Mouse (Mus musculus): ENCODE results near the gene Irf2bpl. TPM values are rescaled to one million over a fixed set of nuclear protein-coding genes. Genes with fewer than 3 reads are reported as not detected.

The Irf2bpl gene
- polyA plus RNA-seq, 1 experiment from 2014 or later: 75.9 TPM

DNA sequence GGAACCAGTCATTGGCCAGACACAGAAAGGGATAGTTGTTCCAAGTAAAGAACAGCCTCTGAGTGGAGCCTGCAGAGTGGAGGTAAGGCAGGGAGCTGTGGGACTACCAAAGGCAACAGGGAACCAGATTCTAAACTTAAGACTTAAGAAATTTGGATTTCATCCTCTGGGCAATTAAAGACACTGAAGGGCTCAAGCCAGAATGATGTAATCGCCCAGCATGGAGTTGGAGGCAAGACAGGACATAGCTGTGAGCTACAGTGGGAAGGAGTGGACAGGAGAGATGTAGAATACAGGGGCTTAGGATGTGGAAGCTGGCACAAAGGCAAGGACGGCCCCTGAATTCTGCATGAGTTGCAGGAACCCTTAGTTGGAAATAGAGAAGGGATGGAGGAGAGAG, 46.4 kb downstream of the Irf2bpl start:
- Histone ChIP-seq H3K36me3 (no peaks in the 10 kb centered on the region), H3K4me1 (peaks cover 20% of the 10 kb centered on the region), H3K4me2 (replicated peaks) (no peak overlapping the region), H3K9me3 (replicated peaks) (no peaks in the 10 kb centered on the region), H3K4me3 (no peak overlapping the region), H3K27ac (no peak overlapping the region), H3K9ac (no peak overlapping the region), H3K27me3 (no peaks in the 10 kb centered on the region)
- no peak for ATAC-seq (ENCODE audit: low FRiP score)
- 69% methylated on average over 2 of the region's 2 CpGs for WGBS

DNA sequence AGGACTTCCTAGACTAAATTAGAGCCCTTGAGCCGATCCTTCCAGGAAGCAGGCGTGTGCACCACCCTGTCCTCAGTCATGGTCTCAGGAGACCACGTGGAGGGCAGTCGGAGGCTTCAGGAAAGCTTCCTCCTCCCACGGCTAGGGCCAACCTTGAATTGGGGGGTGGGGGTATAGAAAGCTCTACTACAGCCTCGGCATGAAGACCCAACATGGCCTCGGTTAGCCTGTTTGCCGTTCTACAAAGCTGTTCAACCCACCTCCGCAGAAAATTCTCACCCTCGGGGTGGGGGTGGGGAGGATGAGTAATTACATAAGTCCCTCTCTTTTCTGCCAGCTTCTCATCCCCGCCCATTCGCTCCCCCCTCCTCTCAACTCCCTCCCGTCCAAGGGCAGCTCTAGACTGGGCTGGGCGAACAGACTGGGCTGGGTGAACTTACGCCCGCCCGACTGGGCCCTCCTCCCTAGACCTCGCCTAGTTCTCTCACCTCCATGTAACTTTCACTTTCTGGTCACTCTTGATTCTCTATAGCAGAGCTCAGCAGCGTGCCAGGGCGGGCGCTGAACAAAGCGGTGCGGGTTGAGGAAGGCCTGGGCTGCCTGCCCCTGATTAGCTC, 48.1 kb downstream of the Irf2bpl start:
- Histone ChIP-seq H3K9ac (no peak overlapping the region), H3K36me3 (no peaks in the 10 kb centered on the region), H3K4me3 (no peak overlapping the region), H3K4me2 (replicated peaks) (peak overlapping the region; percentile 16; the same call in 1 of the 2 replicates), H3K27me3 (no peaks in the 10 kb centered on the region), H3K4me1 (peaks cover 30% of the 10 kb centered on the region), H3K27ac (no peak overlapping the region), H3K9me3 (replicated peaks) (no peaks in the 10 kb centered on the region)
- WGBS: 37% methylated on average over 23 of the region's 23 CpGs
- no peak; the same call in 1 of the 2 replicates for ATAC-seq (ENCODE audit: low FRiP score)

DNA sequence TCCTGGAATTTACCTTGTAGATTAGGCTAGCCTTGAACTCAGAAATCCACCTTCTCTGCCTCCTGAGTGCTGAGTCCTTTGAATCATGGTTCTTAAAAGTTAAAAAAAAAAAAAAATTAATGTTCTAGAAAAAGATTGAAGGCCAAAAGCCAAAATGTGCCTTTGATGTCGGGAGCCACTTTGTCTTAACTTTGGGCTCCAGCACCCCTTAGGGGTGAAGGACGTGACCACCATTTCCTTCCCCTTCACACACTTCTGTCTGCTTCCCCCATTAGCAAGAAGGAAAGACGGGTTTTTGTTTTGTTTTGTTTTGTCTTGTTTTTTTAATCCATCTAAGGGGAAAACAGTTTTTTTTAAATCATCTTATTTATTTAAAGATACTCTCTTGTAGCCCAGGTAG, 48.7 kb downstream of the Irf2bpl start:
- Histone ChIP-seq H3K27ac (no peak overlapping the region), H3K4me2 (replicated peaks) (no peak overlapping the region), H3K4me1 (peaks cover 30% of the 10 kb centered on the region), H3K36me3 (no peaks in the 10 kb centered on the region), H3K9ac (no peak overlapping the region), H3K27me3 (no peaks in the 10 kb centered on the region), H3K4me3 (no peak overlapping the region), H3K9me3 (replicated peaks) (no peaks in the 10 kb centered on the region)
- ATAC-seq (ENCODE audit: low FRiP score): no peak
- WGBS: 89% methylated on average over 3 of the region's 3 CpGs

DNA sequence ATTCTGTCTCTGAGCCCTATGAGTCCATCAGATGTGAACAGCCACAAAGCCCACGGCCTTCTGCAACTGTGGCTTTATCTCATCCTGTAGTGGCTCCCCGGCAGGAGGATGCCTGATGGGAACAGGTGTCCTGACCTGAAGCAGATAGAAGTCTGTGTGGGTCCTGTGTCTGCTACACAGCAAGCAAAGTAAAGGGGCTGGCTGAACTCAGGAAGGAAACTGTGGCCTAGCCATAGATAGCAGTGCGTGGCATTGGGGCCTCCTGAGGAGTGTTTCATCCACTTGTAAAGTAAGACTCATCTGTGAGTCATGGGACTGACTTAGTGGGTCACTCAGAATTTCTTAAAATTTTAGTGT, 50.2 kb downstream of the Irf2bpl start:
- Histone ChIP-seq H3K4me3 (no peak overlapping the region), H3K4me2 (replicated peaks) (no peak overlapping the region), H3K9me3 (replicated peaks) (no peaks in the 10 kb centered on the region), H3K36me3 (no peaks in the 10 kb centered on the region), H3K27me3 (no peaks in the 10 kb centered on the region), H3K9ac (no peak overlapping the region), H3K4me1 (peaks cover 40% of the 10 kb centered on the region), H3K27ac (no peak overlapping the region)
- 88% methylated on average over 3 of the region's 3 CpGs for WGBS
- no peak for ATAC-seq (ENCODE audit: low FRiP score)

DNA sequence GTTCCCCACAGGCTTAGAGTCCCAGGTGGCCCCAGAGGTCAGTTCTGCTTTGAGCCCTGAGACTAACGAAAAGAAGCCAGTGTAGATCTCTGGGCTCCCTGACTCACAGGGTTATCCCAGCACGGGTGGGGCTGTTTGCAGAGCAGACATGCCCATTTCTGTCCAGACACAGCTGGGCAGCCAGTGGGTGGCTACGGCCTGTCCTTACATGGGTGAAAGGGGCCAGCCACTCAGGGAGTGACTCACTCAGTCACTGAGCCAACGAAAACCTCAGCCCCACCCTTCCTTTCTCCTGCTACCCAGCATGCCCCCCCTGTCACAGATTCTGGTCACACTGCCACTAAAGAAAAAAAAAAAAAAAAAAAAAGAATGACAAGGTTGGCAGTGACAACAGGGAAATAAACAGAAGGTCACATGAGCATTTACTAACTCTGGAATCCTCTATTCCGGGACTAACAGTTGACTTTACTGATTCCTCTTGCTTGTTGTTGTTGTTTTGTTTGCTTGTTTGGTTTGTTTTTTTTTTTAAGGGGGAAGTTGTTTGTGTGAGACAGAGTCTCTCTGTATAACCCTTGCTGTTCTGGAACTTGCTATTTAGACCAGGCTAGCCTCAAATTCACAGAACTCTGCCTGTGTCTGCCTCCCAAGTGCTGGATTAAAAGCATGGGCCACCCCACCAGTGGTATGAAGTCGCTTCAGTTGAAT, 50.7 kb downstream of the Irf2bpl start:
- Histone ChIP-seq H3K4me3 (no peak overlapping the region), H3K36me3 (no peaks in the 10 kb centered on the region), H3K4me1 (peaks cover 38% of the 10 kb centered on the region), H3K9ac (no peak overlapping the region), H3K27ac (0 out of 2 replicates have a peak overlapping the region, but pooled peaks have one; percentile 2), H3K4me2 (replicated peaks) (no peak overlapping the region), H3K9me3 (replicated peaks) (no peaks in the 10 kb centered on the region), H3K27me3 (no peaks in the 10 kb centered on the region)
- WGBS: 65% methylated on average over 6 of the region's 6 CpGs
- no peak for ATAC-seq (ENCODE audit: low FRiP score)

DNA sequence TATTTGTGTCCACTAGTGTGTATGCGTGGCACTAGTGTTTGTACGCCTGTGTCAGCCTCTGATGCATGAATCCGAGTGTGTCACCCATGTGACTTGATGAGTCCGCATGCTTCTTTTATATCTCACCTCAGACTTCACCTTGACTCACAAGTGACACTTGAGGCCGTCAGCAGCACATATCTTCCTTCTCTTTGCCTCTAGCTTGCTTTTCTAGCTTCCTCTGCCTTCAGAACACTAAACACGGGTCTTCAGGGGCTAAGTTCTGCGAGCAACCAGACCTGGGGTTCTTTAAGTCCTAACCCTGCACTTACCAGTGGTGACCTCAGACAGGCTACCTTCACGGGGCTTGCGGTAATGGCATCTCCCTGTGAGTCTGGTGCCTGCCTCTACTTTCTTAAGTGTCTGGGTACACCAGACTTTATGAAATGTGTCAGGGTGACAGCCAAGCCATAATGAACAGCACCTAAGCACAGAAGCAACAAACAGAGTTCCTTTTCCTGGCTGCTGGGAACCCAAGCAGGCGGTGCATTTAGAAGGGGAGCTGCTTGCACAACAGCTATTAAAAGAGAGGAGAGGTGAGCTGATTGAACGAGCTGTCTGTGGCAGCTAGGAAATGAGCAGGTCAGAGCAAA, 51.9 kb downstream of the Irf2bpl start:
- no peak for ATAC-seq (ENCODE audit: low FRiP score)
- Histone ChIP-seq H3K27ac (peak overlapping the region; percentile 77), H3K4me2 (replicated peaks) (peak overlapping the region; percentile 44; the same call in 1 of the 2 replicates), H3K4me3 (no peak overlapping the region), H3K9ac (no peak overlapping the region), H3K9me3 (replicated peaks) (no peaks in the 10 kb centered on the region), H3K4me1 (peaks cover 38% of the 10 kb centered on the region), H3K36me3 (no peaks in the 10 kb centered on the region), H3K27me3 (no peaks in the 10 kb centered on the region)
- WGBS: 65% methylated on average over 11 of the region's 11 CpGs

DNA sequence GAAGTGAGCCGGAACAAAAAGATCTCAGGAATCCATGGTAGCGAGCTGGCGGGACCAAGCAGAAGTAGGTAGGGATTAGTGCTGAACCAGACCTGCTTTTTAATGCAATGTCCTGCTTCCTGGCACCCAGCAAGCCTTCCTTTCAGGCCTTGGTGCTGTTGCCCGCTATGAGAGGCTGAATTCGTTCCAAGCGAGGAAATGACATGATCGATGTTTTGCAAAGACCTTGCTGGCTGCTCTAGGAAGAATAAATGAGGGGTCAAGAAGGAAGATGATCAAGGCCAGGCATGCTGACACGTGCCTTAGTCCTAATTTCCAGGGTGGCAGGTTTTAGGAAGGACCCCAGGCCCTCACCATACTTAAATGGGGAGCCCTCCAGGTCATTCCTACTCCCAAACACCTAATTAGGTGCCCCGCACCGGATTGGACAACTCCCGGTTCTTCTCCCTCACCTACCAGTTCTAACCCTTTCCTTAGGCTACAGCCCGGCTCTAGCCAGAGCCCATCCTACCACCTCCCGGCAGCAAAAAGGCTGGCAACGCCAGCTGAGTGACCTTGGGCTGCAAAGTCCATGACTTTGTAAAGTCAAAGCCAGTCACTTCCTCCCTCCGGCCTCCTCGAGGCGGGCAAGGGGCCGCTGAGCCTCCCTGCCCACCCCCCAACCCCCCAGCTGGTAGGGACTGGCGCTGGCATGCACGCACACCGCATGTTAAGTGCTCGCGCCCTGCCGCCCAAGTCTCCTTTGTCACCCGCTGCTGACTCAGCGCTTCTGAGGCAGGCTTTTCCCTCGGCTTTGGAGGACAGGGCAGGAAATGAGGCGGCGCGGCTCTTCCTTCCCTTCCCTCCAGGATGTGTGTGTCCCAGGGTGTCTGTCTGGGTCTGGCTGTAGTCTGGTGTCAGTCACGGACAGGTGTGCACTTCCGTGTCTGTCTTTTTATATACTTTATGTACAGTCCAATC, 52.7 kb downstream of the Irf2bpl start:
- H3K4me3 ChIP-seq: peak overlapping the region; percentile 2; the same call in 1 of the 2 replicates
- H3K4me2 ChIP-seq (replicated peaks): peak overlapping the region; percentile 44
- peak overlapping the region; percentile 77 for H3K27ac ChIP-seq
- H3K4me1 ChIP-seq: peaks cover 44% of the 10 kb centered on the region
- 26% methylated on average over 32 of the region's 32 CpGs for WGBS
- ATAC-seq (ENCODE audit: low FRiP score): peak; percentile 80
- H3K9ac ChIP-seq: peak overlapping the region; percentile 20; the same call in 1 of the 2 replicates
- no peaks in the 10 kb centered on the region for H3K9me3 ChIP-seq (replicated peaks)
- no peaks in the 10 kb centered on the region for H3K36me3 ChIP-seq
- H3K27me3 ChIP-seq: no peaks in the 10 kb centered on the region

Other genes starting within 250 kb of the Irf2bpl start
- gene Vash1, start 206.1 kb downstream of the Irf2bpl start, polyA plus RNA-seq (2016; fragmentation: Nextera tagmentation; extraction: Ambion mirVana): 34.4 and 35.3 TPM in 2 replicates
- 15.8 and 17.0 TPM in 2 replicates for gene Angel1, start 158.3 kb downstream of the Irf2bpl start, polyA plus RNA-seq (2016; fragmentation: Nextera tagmentation; extraction: Ambion mirVana)
- not detected in 2 replicates for gene Lrrc74a, start 150.4 kb downstream of the Irf2bpl start, polyA plus RNA-seq (2016; fragmentation: Nextera tagmentation; extraction: Ambion mirVana)
- gene Cipc, start 62.2 kb upstream of the Irf2bpl start, polyA plus RNA-seq (2016; fragmentation: Nextera tagmentation; extraction: Ambion mirVana): 41.1 and 46.9 TPM in 2 replicates
- gene Zdhhc22, start 105.6 kb upstream of the Irf2bpl start, polyA plus RNA-seq (2016; fragmentation: Nextera tagmentation; extraction: Ambion mirVana): 2.9 and 3.7 TPM in 2 replicates
- 1.8 and 2.3 TPM in 2 replicates for gene Tmem63c, start 136.5 kb upstream of the Irf2bpl start, polyA plus RNA-seq (2016; fragmentation: Nextera tagmentation; extraction: Ambion mirVana)
- gene Ngb, start 217.7 kb upstream of the Irf2bpl start, polyA plus RNA-seq (2016; fragmentation: Nextera tagmentation; extraction: Ambion mirVana): 0.33 and 0.43 TPM in 2 replicates

Data from hindbrain, embryonic 12.5 days (tissue).